Mouse (Mus musculus) midbrain, embryonic 15.5 days (tissue): Measurements from ENCODE around the gene Ppp1r11. TPM values are rescaled to one million over a fixed set of nuclear protein-coding genes. Genes with fewer than 3 reads are reported as not detected.

Source experiments
- ATAC-seq: fragments of 200-750 bp; cut with Nextera tagmentation; replicated peaks from 2 replicates; pipeline ENCODE4 v1.8.0; 2017; ENCODE audit warnings: moderate TSS enrichment
- H3K27ac ChIP-seq: fragments of 300-500 bp; sonication (generic); 2 replicates; pipeline ENCODE4 v1.5.1; 2015; ENCODE audit warnings: mild to moderate bottlenecking, inconsistent platforms
- H3K27me3 ChIP-seq: fragments of 300-500 bp; sonication (generic); replicated peaks from 2 replicates; pipeline ENCODE4 v1.6.1; 2015; ENCODE audit warnings: inconsistent platforms
- H3K36me3 ChIP-seq: fragments of 300-500 bp; sonication (generic); replicated peaks from 2 replicates; pipeline ENCODE4 v1.6.1; 2015; ENCODE audit warnings: inconsistent platforms
- H3K4me1 ChIP-seq: fragments of 300-500 bp; sonication (generic); 2 replicates; pipeline ENCODE4 v1.6.1; 2015; ENCODE audit warnings: inconsistent platforms
- H3K4me2 ChIP-seq: fragments of 300-500 bp; sonication (generic); 2 replicates; pipeline ENCODE4 v1.6.1; 2015; ENCODE audit warnings: inconsistent platforms, mild to moderate bottlenecking, moderate library complexity
- H3K4me3 ChIP-seq: fragments of 300-500 bp; sonication (generic); 2 replicates; pipeline ENCODE4 v1.5.1; 2015; ENCODE audit warnings: mild to moderate bottlenecking, inconsistent platforms
- H3K9ac ChIP-seq: fragments of 300-500 bp; sonication (generic); 2 replicates; pipeline ENCODE4 v1.6.1; 2015; ENCODE audit warnings: mild to moderate bottlenecking, inconsistent platforms
- H3K9me3 ChIP-seq: fragments of 300-500 bp; sonication (generic); 2 replicates; pipeline ENCODE4 v1.6.1; 2016; ENCODE audit warnings: inconsistent platforms
- WGBS: fragments of 180-500 bp; shearing (Covaris S2); methylation state at CpG from one replicate; pipeline ENCODE4 v1.1.7; 2015; ENCODE audit warnings: mixed read lengths; 5-methylcytosine and 5-hydroxymethylcytosine counted together
- polyA plus RNA-seq: library from polyadenylated mRNA; unstranded; fragments of >200 nt; fragmentation: Nextera tagmentation; extraction: Ambion mirVana; gene quantifications from 2 replicates; pipeline ENCODE4 v1.2.1, GENCODE M21; 2015

Ppp1r11 gene
- polyA plus RNA-seq, 1 experiment from 2014 or later, result 163 TPM

- H3K4me3 ChIP-seq, result no peak overlapping the region
- WGBS, result 31% methylated on average over 5 of the region's 5 CpGs
- H3K27ac ChIP-seq, result no peak overlapping the region
- H3K4me2 ChIP-seq, result no peak overlapping the region
- H3K27me3 ChIP-seq, result peaks cover 5% of the 10 kb centered on the region
- no peak for ATAC-seq
- H3K36me3 ChIP-seq, result no peaks in the 10 kb centered on the region
- H3K9me3 ChIP-seq, result no peaks in the 10 kb centered on the region
- no peaks in the 10 kb centered on the region for H3K4me1 ChIP-seq
- H3K9ac ChIP-seq, result no peak overlapping the region
Observed at GRCm38 (mm10) chr17:36982253-36983155, 31.0 kb upstream of the Ppp1r11 start.

- no peak for ATAC-seq
- no peak overlapping the region for H3K4me3 ChIP-seq
- H3K9me3 ChIP-seq, result no peaks in the 10 kb centered on the region
- no peaks in the 10 kb centered on the region for H3K4me1 ChIP-seq
- H3K36me3 ChIP-seq, result no peaks in the 10 kb centered on the region
- H3K27me3 ChIP-seq, result 0 out of 2 replicates have a peak, but pooled peaks cover 3% of the 10 kb centered on the region
- no peak overlapping the region for H3K9ac ChIP-seq
- WGBS, result 7% methylated on average over 4 of the region's 4 CpGs
- H3K27ac ChIP-seq, result no peak overlapping the region
- no peak overlapping the region for H3K4me2 ChIP-seq
Observed at GRCm38 (mm10) chr17:36981845-36982244, 30.3 kb upstream of the Ppp1r11 start.

- no peak within 1 kb of the TSS for H3K4me2 ChIP-seq
- peak; percentile 58; the same call in 1 of the 2 replicates for ATAC-seq
- H3K4me3 ChIP-seq, result no peak within 1 kb of the TSS
- H3K36me3 ChIP-seq, result no peaks in the 10 kb centered on the region
- no peak within 1 kb of the TSS for H3K27ac ChIP-seq
- no peak within 1 kb of the TSS for H3K9ac ChIP-seq
- no peaks in the 10 kb centered on the region for H3K4me1 ChIP-seq
- 15% methylated on average over 18 of the region's 18 CpGs for WGBS
- H3K27me3 ChIP-seq, result 0 out of 2 replicates have a peak, but pooled peaks cover 3% of the 10 kb centered on the region
- H3K9me3 ChIP-seq, result no peaks in the 10 kb centered on the region
Observed at GRCm38 (mm10) chr17:36981221-36981813, 29.8 kb upstream of the Ppp1r11 start, which contains the start of gene 2410137M14Rik. Gene 2410137M14Rik (minus strand): TSS chr17:36981237.

- no peaks in the 10 kb centered on the region for H3K9me3 ChIP-seq
- no peaks in the 10 kb centered on the region for H3K36me3 ChIP-seq
- H3K9ac ChIP-seq, result no peak overlapping the region
- 71% methylated on average over 8 of the region's 8 CpGs for WGBS
- no peaks in the 10 kb centered on the region for H3K27me3 ChIP-seq
- ATAC-seq, result no peak
- no peak overlapping the region for H3K27ac ChIP-seq
- H3K4me1 ChIP-seq, result no peaks in the 10 kb centered on the region
- no peak overlapping the region for H3K4me3 ChIP-seq
- no peak overlapping the region for H3K4me2 ChIP-seq
Observed at GRCm38 (mm10) chr17:36973271-36973787, 21.8 kb upstream of the Ppp1r11 start.

GRCm38 (mm10) chr17:36972791-36973190 is 21.2 kb upstream of the Ppp1r11 start:
- H3K4me1 ChIP-seq, result no peaks in the 10 kb centered on the region
- no peaks in the 10 kb centered on the region for H3K9me3 ChIP-seq
- no peak overlapping the region for H3K9ac ChIP-seq
- no peak overlapping the region for H3K27ac ChIP-seq
- no peaks in the 10 kb centered on the region for H3K36me3 ChIP-seq
- H3K4me2 ChIP-seq, result no peak overlapping the region
- WGBS, result 88% methylated on average over 3 of the region's 3 CpGs
- no peaks in the 10 kb centered on the region for H3K27me3 ChIP-seq
- H3K4me3 ChIP-seq, result no peak overlapping the region
- no peak for ATAC-seq

- Histone ChIP-seq H3K27me3 (no peaks in the 10 kb centered on the region), H3K27ac (no peak overlapping the region), H3K4me1 (no peaks in the 10 kb centered on the region), H3K36me3 (no peaks in the 10 kb centered on the region), H3K4me3 (no peak overlapping the region), H3K9me3 (no peaks in the 10 kb centered on the region), H3K9ac (no peak overlapping the region), H3K4me2 (no peak overlapping the region)
- no peak for ATAC-seq
- WGBS, result 86% methylated on average over 6 of the region's 6 CpGs
Observed at GRCm38 (mm10) chr17:36971172-36971850, 19.8 kb upstream of the Ppp1r11 start.

GRCm38 (mm10) chr17:36970316-36970890 is 18.9 kb upstream of the Ppp1r11 start:
- H3K36me3 ChIP-seq, result no peaks in the 10 kb centered on the region
- H3K4me2 ChIP-seq, result no peak overlapping the region
- H3K27me3 ChIP-seq, result no peaks in the 10 kb centered on the region
- H3K4me3 ChIP-seq, result no peak overlapping the region
- H3K4me1 ChIP-seq, result no peaks in the 10 kb centered on the region
- no peak for ATAC-seq
- WGBS, result 87% methylated on average over 14 of the region's 14 CpGs
- H3K27ac ChIP-seq, result no peak overlapping the region
- no peak overlapping the region for H3K9ac ChIP-seq
- H3K9me3 ChIP-seq, result no peaks in the 10 kb centered on the region

GRCm38 (mm10) chr17:36966875-36967274 is 15.3 kb upstream of the Ppp1r11 start:
- ATAC-seq, result no peak

GRCm38 (mm10) chr17:36961125-36961524 is 9.6 kb upstream of the Ppp1r11 start:
- 85% methylated on average over 1 of the region's 1 CpGs for WGBS
- H3K9ac ChIP-seq, result no peak overlapping the region
- H3K9me3 ChIP-seq, result no peaks in the 10 kb centered on the region
- no peak overlapping the region for H3K4me3 ChIP-seq
- H3K36me3 ChIP-seq, result peaks cover 7% of the 10 kb centered on the region; the same call in 1 of the 2 replicates
- H3K4me1 ChIP-seq, result peaks cover 24% of the 10 kb centered on the region
- no peak overlapping the region for H3K4me2 ChIP-seq
- no peak overlapping the region for H3K27ac ChIP-seq
- no peaks in the 10 kb centered on the region for H3K27me3 ChIP-seq
- ATAC-seq, result no peak

More at GRCm38 (mm10) chr17:36966875-36967274, 15.3 kb upstream of the Ppp1r11 start:
- no peaks in the 10 kb centered on the region for H3K36me3 ChIP-seq
- H3K9me3 ChIP-seq, result no peaks in the 10 kb centered on the region
- 90% methylated on average over 1 of the region's 1 CpGs for WGBS
- H3K4me1 ChIP-seq, result no peaks in the 10 kb centered on the region
- H3K9ac ChIP-seq, result no peak overlapping the region
- no peak overlapping the region for H3K27ac ChIP-seq
- H3K4me3 ChIP-seq, result no peak overlapping the region
- H3K4me2 ChIP-seq, result no peak overlapping the region
- no peaks in the 10 kb centered on the region for H3K27me3 ChIP-seq

GRCm38 (mm10) chr17:36958884-36959283 is 7.3 kb upstream of the Ppp1r11 start:
- Histone ChIP-seq H3K4me2 (peak overlapping the region; percentile 84), H3K4me1 (peaks cover 27% of the 10 kb centered on the region), H3K9ac (peak overlapping the region; percentile 55), H3K27me3 (no peaks in the 10 kb centered on the region), H3K4me3 (peak overlapping the region; percentile 67), H3K27ac (peak overlapping the region; percentile 70), H3K36me3 (peaks cover 10% of the 10 kb centered on the region; the same call in 1 of the 2 replicates), H3K9me3 (no peaks in the 10 kb centered on the region)
- 12% methylated on average over 12 of the region's 12 CpGs for WGBS
- peak; percentile 15 for ATAC-seq

- WGBS, result under 1% methylated on average over 46 of the region's 46 CpGs
- peak; percentile 97 for ATAC-seq
- peak within 1 kb of the TSS; percentile 84 for H3K4me2 ChIP-seq
- H3K9me3 ChIP-seq, result no peaks in the 10 kb centered on the region
- H3K27ac ChIP-seq, result peak within 1 kb of the TSS; percentile 80
- peaks cover 27% of the 10 kb centered on the region for H3K4me1 ChIP-seq
- H3K36me3 ChIP-seq, result peaks cover 10% of the 10 kb centered on the region; the same call in 1 of the 2 replicates
- no peaks in the 10 kb centered on the region for H3K27me3 ChIP-seq
- peak within 1 kb of the TSS; percentile 66 for H3K9ac ChIP-seq
- peak within 1 kb of the TSS; percentile 67 for H3K4me3 ChIP-seq
Observed at GRCm38 (mm10) chr17:36957999-36958743, 6.6 kb upstream of the Ppp1r11 start, which contains the start of the genes Znrd1 and Znrd1as. Gene Znrd1 (minus strand): TSS chr17:36958559. Gene Znrd1as (plus strand): TSS chr17:36958592.
